Mouse (Mus musculus): ENCODE measurements around the gene Gpr27.

DNA sequence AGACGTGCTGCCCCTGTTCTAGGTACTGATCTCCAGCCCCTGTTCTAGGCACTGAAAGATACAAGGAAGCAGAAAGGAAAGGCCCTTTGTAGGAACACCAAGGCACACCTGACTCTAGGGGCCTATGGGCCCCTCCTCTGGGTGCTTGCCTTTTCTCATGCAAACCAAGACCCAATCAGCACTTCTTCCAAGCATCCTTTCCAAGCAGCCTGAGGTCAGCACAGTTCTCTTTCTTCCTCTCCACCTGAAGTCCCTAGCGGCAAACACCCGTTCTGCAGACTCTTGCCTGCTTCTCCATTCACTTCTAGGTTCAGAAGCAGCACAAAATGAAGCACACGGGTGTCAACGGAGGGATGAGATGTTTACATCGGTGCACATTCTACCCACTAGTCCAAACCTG lies 22.7 kb downstream of the Gpr27 start:
- TF ChIP-seq CTCF (IDR thresholded peaks at IDR 0.05; ENCODE audit: insufficient read depth, low read depth, low read length) (no peak), POLR2A (IDR thresholded peaks at IDR 0.05; ENCODE audit: insufficient read depth, low read depth, low read length) (no peak)

Measured in olfactory bulb, adult 2 months (tissue).